Mouse (Mus musculus): ENCODE data around the gene Gdf9.
A peak's percentile ranks its signal among the peaks of the same experiment; 100 is the strongest.
"Not testable (repeated sequence)": the region's sequence is repeated elsewhere in the genome, so short reads cannot be mapped to it uniquely, and the experiment has no call there.

Gdf9 gene

DNA sequence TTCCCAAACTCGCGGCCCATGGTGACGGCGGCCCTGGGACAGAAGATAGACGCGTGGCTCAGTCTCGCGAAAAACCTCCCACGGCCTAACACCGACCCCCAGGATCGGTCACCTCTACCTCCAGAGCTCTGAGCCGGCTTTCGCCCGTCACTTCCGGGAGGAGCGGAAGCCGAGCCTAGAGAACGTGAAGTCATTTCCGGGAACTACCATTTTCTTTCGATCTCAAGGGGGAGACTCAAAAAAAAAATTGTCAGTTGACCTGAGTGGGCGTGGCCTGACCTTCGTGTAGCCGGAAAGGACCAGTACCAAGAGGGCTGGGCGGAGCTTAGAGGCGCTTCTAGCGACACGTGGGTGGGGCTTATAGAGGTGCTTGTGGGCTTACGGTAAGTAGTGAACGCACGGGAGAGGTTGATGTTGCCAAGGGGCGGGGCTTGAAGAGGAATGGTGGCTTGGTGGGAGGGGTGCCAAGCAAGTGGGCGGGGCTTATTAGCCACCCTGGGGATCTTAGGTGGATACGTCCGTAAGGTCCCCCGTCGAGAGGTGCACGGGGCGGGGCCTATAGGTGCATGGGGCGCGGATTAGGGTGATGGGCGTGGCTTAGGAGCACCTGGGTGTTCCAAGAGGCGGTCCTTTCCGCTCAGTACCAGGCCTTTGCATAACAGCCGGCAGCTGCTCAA lies at the start of gene Gdf9, which contains the start of gene Uqcrq:
TSS of gene Gdf9 (plus strand) at position 354 of the 677 bp plus-strand sequence.
TSS of gene Uqcrq (minus strand) at position 162 of the 677 bp plus-strand sequence.
- peak; percentile 98 for DNase-seq (ENCODE audit: low spot score in 2 of 2)

DNA sequence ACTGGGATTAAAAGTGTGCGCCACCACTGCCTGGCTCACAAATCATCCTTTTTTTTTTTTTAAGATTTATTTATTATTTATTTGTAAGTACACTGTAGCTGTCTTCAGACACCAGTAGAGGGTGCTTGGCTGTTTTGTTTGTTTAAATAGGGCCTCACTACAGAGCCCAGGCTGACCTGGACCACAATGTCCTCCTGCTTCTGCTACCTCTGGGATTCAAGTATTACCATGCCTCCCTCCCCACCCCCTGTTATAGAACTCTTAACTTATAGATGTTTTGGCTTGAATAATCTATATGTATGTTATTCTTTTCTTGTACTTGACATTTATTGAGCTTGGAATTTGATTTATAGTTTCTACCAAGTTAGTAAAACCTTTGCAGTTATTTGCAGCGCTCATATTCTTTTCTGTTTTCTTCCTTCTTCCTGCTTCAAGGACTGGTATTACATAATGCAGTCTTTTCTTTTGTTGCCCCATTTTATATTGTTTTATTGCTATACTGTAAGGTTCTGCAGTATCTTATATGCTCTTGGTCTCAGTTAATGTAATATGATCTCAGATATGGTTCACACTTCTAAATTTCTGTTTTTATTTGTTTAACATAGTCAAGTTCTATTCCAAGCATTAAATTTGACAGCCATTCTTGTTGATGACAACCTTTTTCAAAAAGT lies 46.9 kb upstream of the Gdf9 start:
- no peak for DNase-seq (ENCODE audit: low spot score in 2 of 2)

DNA sequence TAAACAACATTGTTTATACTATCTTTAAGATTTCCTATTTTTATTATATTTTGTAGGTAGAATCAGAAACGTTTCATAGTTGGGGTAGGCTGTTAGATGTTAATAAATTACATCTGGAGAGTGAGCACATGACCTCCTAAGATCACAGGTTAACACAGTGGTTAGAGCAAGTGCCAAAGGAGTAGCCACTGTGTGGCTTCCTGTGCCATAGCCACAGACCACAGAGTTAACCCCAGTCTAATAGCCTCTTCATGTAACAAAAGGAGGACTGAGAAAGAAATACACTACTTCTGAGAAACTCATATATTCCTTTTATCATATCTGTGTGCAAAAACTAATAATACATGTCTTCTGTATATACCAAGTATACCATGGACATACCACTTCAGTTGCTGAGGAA lies 37.0 kb upstream of the Gdf9 start:
- no peak for DNase-seq (ENCODE audit: low spot score in 2 of 2)

DNA sequence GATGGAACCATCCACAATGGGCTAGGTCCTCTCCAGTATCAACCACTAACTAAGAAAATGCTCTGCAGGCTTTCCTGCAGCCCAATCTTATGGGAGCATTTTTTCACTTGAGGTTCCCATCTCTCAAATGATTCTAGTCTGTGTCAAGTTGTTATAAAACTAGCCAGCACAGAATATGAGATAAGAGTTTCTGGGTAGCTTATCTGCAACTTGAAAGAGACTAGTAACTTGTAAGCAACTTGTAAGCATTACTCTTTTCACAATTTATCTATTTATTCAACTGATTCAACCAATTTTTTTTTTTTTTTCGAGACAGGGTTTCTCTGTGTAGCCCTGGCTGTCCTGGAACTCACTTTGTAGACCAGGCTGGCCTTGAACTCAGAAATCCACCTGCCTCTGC lies 27.2 kb upstream of the Gdf9 start:
- no peak for DNase-seq (ENCODE audit: low spot score in 2 of 2)

DNA sequence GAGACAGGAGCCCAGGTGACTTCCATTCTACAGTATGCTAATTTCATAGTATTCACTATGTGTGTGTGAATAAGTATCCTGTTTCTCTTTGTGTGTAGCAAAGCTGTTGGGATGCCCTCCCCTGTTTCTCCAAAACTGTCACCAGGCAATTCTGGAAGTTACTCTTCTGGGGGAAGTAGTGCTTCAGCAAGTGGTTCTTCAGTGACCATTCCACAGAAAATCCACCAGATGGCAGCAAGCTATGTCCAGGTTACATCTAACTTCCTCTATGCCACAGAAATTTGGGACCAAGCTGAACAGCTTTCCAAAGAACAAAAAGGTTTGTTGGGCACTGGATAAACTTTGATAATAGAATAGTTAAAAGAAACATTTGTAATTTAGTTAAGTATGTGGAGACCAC lies 19.1 kb upstream of the Gdf9 start:
- DNase-seq (ENCODE audit: low spot score in 2 of 2): no peak

DNA sequence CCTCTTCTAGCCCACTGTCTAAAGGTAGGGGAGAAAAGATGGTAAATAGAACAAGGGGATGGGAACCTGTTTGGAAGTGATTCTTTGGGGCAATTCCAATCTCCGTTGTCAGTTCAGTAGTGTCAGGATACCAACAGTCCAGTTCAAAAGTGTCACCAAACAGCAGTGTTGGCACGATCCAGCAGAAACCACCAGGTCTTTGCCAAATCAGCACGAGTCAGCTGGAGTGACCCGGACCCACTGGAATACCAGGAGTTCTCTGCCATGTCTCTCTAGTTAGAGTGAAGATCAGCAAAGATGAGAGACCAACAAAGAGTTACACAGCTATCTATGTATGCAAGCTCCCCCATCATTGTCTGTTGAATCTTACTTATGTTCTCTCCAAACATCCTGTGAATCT lies 17.0 kb upstream of the Gdf9 start:
- DNase-seq (ENCODE audit: low spot score in 2 of 2): no peak

DNA sequence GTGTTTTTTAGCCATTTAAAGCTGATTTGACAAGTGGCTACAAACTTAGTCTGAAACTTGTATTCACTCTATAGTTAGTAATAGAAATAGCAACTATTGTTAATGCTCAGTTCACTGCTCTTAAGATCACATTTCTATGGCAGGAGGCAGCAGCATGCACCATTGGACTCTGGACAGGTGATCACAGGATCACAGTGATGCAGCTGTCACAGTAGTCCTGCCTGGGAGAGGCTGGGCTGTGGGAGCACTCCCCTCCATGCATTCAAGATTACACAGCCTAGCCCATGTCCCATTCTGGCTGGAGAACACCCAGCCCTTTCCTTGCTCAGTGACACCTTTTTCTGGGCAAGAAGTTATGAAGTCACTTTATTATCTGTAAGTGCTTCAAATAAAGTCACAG lies 12.8 kb upstream of the Gdf9 start:
- DNase-seq (ENCODE audit: low spot score in 2 of 2): no peak

DNA sequence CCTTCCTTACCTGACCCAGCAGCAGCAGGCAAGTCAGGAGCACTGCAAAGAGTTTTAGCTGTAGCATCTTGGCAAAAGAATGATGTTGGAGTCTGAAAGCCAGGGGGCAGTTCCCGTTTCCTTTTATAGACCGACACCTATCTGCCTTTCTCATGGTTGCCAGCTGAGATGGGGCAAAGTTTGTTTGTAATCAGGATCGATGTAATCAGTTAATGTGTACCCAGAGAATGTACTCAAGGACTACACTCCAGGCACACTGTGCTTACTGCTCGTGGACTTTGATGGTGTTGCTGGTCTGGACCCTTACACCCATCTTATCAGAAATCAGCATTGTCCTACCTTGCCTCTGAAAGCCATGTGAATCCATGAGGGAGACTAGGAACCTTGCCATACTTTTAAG lies 7.8 kb upstream of the Gdf9 start, which contains the start of gene Leap2:
TSS of gene Leap2 (minus strand) at position 135 of the 400 bp plus-strand sequence.
- no peak for DNase-seq (ENCODE audit: low spot score in 2 of 2)

DNA sequence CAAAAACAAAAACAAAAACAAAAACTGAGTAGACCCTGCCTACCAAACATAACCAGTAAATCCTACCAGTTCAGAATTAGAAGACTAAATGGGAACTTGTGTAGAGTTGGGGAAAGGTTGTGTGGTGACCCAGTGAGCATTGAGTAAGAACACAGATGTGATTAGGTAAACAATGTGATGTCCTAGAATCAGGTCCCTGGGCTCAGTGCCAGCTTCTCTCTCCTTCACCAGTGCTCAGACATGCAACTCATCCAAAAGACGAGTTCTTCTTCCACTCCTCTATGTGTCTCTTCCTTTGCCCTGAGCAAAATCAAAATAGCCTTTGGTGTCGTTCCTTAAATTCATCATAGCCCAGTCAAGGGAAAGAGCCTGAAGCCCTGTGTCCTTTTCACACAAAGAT lies 6.0 kb upstream of the Gdf9 start:
- DNase-seq (ENCODE audit: low spot score in 2 of 2): no peak

DNA sequence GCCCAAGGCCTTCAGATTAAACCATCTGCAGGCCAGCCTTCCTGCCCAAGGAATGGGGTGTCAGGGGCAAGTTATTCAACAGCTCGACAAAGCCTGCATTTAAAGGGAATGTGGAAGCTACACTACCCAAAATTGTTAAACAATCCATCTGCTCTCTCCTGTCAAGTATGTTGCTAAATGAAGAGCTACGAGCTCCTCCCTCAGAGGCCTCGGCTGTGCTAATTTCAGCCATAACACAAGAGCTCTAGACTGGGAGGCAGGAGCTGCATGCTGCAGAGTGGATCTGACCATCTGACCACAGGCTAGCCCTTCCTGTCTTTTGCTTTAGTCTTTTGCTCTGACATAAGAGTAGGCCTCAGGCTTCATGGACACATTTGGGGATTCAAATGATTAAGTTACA lies 5.6 kb upstream of the Gdf9 start:
- no peak for DNase-seq (ENCODE audit: low spot score in 2 of 2)

DNA sequence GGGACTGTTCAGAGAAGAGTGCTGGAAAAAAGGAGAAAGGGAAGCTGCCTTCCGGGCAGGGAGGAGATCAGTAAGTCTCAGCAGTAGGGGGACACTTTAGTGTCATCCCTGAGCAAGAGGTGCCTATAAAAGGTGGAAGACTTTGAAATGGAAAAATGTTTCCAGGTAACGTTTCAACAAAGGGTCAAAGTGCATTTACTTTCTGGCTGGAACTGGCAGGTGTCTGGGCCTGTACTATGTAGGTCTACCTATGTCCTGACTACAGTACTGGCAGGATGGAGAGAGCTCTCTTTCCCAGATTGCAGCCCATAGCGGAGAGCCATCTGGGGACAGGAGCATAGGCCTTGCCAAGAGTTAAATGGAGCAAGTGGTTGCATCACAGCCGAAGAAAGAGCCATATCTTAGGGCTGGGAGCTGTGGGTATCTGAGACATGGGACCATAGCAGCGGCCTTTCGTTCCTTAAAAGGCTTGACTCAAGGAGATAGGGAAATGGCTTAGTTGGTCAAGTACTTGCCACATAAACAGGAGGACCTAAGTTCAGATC lies 5.0 kb upstream of the Gdf9 start:
- no peak for DNase-seq (ENCODE audit: low spot score in 2 of 2)

DNA sequence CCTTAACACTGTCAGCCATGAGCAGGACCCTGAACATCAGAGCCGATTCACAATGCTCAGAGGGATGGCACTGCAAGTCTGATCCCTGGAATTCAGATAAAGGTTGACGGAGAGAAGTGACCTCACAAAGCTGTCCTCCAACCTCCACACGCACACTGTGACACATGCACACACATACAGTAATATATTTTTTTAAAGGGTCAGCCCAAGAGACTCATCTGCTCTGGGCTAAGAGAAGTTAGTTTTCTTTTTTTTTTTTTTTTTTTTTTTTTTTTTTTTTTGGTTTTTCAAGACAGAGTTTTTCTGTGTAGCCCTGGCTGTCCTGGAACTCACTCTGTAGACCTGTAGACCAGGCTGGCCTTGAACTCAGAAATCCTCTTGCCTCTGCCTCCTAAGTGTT lies 3.9 kb upstream of the Gdf9 start:
- DNase-seq (ENCODE audit: low spot score in 2 of 2): not testable (repeated sequence)

DNA sequence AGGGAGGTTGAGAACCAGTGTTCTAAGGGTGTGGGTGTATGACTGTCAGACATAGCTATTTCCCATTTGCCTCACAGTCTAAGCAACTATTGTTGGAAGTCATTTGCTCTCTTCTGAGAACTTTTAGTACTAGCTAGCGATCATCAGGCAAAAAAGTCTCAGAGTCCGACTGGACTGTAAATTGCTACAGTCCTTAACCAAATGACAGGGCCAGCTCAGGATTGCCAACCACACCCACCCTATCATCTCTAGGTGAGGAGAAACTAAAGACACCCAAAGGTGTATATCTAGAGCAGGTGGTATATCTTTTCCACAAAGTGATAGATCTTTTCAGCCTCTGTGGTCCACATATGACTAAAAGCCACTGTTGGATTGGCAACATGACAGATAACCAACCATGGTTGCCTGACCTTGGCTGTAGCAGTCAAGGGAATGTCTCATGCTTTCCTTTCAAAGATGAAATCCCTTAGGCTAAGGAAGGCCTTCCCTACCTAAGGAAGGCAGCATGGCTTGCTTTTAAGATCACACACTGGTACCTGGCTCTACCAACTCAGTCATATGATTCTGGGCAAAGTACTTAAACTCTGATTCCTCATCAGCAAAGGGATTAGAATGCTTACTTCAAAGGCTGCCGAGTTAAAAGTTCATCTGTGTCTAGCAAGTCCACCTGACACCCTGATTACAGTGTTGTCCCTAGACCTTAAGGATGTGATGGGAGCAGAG lies 2.7 kb upstream of the Gdf9 start:
- no peak for DNase-seq (ENCODE audit: low spot score in 2 of 2)

DNA sequence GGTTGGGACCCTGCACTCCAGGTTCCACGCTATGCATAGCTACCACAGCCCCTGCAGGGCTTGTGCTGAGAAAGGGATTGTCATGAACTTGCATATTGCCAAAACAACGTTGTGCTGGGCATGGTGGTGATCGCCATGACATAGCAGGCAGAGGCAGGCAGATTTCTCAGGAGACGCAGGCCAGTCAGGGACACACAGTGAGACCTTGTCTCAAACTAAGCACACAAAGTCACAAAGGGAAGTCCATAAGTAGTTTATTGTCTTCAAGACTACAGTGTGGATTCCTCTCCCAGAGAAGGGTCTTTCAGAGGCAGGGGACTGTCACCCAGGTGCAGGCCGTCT lies 2.1 kb upstream of the Gdf9 start:
- no peak for DNase-seq (ENCODE audit: low spot score in 2 of 2)

DNA sequence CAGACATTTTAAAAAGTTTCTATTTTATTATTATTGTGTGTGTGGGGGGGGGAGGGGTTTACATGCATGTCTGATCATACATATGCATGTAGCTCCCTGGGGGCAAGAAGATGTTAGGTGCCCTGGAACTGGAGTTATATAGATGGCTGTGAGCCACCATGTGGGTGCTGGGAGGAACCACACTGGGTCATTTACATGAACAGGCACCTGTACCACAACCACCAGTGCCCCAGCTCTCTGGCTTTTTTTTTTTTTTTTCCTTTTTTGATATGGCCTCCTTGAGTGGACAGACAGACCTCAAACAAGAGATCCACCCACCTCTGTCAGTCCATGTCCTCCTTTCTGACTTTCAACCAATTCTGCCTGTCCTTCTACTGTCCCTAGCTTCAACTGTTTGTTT lies 1.6 kb upstream of the Gdf9 start:
- DNase-seq (ENCODE audit: low spot score in 2 of 2): no peak

DNA sequence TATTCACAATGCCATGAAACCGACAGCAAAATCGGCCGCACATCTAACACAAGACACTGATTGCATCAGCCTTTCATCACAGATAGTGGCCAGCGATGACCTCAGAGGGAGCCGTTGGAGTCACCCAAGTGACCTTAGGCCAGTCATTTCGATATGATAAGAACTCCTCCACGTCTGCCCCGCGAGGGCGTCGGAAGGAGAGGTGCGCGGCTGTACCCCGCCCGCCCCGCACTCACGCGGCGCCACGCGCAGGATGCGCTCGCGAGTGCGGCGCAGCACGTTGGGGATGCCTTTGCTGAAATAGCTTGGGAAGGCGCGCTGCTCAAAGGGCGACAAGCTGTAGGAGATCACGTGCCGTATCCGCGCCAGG lies 538 bp upstream of the Gdf9 start:
- DNase-seq (ENCODE audit: low spot score in 2 of 2): no peak

DNA sequence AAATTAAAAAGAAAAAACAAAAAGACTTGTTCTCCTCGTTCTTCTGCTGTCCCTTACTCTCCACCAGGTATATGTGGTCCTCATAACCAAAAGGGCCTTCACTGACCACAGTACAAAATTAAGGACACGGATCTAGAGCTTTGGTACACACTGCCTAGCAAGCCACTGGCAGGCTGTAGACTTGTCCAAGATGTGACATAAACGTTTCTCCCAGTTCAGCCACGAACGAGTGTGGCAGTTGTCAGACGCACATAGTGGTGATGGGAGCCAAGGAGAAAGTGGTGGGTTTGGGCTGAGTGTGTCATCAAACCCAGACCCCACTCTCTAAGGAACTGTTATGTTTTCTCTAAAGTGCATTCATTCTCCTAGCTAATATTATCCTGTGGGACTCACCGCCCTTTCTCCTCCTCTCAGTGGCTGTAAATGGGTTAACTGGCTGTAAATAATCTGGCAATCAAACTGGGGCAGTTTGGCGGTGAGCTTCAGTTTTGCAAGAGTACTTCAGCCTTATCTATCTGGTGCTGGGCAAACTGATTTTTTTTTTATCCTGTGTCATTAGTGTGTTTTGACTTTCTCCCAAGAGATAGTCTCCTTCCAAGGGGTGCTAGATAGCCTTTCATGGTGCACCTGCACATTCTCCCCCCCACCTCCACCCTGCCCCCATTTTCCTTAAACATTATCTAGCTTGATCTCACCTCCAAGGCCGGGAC lies 679 bp downstream of the Gdf9 start:
- DNase-seq (ENCODE audit: low spot score in 2 of 2): no peak

DNA sequence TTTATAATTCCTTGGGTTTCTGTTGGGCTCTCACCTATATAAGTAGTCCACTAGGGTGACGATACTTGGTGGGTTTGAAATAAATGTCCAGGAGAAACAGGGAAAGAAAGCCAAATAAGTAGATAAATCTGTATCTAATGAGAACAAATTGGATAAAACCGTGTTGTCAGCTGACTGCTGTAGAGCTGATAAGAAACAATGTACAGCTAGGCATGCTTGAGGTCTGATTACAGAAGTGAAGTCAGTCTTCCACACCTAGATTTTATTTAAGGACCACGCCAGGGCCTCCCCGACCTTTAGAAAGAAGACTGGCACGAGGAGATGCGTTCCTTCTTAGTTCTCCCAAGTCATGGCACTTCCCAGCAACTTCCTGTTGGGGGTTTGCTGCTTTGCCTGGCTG lies 2.2 kb downstream of the Gdf9 start:
- no peak for DNase-seq (ENCODE audit: low spot score in 2 of 2)

DNA sequence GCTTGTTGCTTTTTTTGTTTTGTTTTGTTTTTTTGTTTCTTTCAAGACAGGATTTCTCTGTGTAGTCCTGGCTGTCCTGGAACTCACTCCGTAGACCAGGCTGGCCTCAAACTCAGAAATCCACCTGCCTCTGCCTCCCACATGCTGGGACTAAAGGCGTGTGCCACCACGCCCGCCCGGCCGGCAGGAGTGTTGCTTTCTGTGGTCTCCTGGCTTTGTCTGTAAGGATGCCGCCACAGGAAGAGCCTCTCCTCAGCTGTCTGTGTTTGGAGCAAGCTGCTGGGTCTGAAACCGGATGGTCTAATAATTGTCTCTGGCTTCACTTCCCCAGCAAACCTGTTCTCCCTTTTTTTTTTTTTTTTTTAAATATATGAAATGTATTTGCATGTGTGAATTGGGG lies 4.7 kb downstream of the Gdf9 start:
- no peak for DNase-seq (ENCODE audit: low spot score in 2 of 2)

DNA sequence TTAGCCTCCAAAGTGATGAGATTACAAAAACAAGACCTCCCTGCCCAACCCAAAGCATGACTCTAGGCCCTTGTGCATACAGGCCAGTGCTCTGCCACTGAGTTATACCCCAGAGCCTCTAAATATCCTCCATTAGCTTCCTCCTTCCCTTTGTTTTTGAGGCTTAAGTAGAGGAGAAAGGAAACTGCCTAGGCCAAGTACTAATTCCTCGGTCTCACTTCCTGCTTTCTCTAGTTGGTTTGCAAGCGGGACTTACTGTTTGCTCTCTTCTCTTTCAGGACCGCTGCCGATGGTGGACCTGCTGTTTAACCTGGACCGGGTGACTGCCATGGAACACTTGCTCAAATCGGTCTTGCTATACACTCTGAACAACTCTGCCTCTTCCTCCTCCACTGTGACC lies 5.5 kb downstream of the Gdf9 start:
- DNase-seq (ENCODE audit: low spot score in 2 of 2): no peak

DNA sequence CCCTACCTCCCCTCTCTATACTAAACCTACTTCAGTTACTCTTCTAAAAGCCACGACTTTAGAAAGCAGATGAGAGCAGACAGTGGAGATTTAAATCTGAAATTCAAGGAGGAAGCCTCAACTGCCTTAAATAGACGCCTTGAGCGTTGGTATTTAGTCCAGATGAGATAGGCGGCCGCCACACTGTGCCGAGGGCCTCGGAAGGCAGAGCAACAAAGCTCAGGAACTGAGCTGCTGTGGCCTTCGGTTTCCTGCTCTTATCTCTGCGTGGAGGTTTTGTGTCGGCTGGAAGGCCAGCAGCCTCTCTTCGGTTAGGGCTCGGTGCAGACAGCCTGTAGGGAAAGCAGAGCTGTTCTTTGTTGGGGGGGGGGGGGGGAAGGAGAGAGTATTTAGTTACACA lies 11.1 kb downstream of the Gdf9 start:
- no peak for DNase-seq (ENCODE audit: low spot score in 2 of 2)

DNA sequence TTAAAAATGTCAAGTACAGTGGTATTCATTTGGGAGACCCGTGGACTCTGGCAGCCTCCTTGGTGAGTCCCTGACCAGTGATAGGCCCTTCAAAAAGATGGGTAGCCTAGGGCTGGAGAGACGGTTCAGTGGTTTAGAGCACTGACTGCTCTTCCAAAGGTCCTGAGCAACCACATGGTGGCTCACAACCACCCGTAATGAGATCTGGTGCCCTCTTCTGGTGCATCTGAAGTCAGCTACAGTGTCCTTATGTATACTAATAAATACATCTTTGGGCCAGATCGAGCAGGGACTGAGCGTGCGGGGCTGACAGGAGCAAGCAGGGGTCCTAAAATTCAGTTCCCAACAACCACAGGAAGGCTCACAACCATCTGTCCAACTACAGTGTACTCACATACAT lies 13.0 kb downstream of the Gdf9 start:
- no peak for DNase-seq (ENCODE audit: low spot score in 2 of 2)

Measured in urinary bladder, adult 18-20 months (tissue).